Mouse (Mus musculus) cerebellum, adult 2 months (tissue): ENCODE data around the gene Gm7029.

Experiments used
- CTCF ChIP-seq: fragments of 200-500 bp; IDR thresholded peaks from 2 replicates; pipeline ENCODE4 v1.5.1; 2011; ENCODE audit warnings: low read depth, mild to moderate bottlenecking, control low read depth, low read length, moderate library complexity, borderline replicate concordance; ENCODE audit not compliant: insufficient read depth
- POLR2A ChIP-seq: fragments of 200-500 bp; IDR thresholded peaks from 2 replicates; pipeline ENCODE4 v1.6.1; 2011; ENCODE audit warnings: low read length, control low read depth, borderline replicate concordance; ENCODE audit not compliant: insufficient read depth

GRCm38 (mm10) chr17:33910346-33911051, 36.9 kb downstream of the Gm7029 start:
- no peak for TF ChIP-seq POLR2A
- 0 out of 2 replicates have a peak, but pooled peaks have one; percentile 2 for TF ChIP-seq CTCF
